Comparison of ENCODE assay signal across 1 mouse cellular context in the genomic region with DNA sequence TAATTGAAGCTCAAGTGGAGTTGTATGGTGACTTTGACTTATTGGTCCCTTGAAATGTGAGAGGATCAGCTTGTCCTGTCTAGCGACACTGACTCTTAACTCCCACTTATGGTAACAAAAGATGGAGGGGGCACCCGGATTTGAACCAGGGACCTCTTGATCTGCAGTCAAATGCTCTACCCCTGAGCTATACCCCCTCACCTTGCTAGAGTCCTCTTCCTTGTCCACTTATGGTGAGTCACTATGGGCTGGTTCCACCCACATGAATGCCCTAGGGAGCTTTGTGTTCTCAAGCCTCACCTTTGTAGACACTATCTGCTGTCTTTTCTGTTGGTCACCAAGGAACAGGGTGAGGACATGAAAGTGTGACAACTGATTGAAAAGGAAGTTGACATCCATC.
TF ChIP-seq lines count a peak whose summit lies in the region.

No protein-coding gene starts in this region.

TF ChIP-seq in CH12.LX, 34 proteins besides CTCF, POLR2A, EP300 and RAD21:
- TF ChIP-seq NRF1 (IDR thresholded peaks at IDR 0.05; ENCODE audit: low read depth, low read length) (peak; percentile 65), ETS1 (conservative IDR thresholded peaks at IDR 0.05; ENCODE audit: low read depth, low read length) (no peak), ZMIZ1 (IDR thresholded peaks at IDR 0.05; ENCODE audit: low read depth, low read length) (no peak), KAT2A (IDR thresholded peaks at IDR 0.05; ENCODE audit: insufficient replicate concordance, low read length) (peak; percentile 78; the same call in 1 of the 2 replicates), E2F4 (IDR thresholded peaks at IDR 0.05; ENCODE audit: insufficient replicate concordance, low read depth, low read length) (0 out of 2 replicates have a peak, but pooled peaks have one; percentile 42), GABPA (IDR thresholded peaks at IDR 0.05; ENCODE audit: insufficient replicate concordance, low read depth, low read length) (no peak), MAFK (IDR thresholded peaks at IDR 0.05; ENCODE audit: insufficient replicate concordance, low read length) (peak; percentile 90), ELF1 (IDR thresholded peaks at IDR 0.05; ENCODE audit: low read depth, low read length) (peak; percentile 98), USF2 (conservative IDR thresholded peaks at IDR 0.05; ENCODE audit: low read depth, low read length) (no peak), TBP (conservative IDR thresholded peaks at IDR 0.05; ENCODE audit: low read depth, low read length) (peak; percentile 100), JUND (conservative IDR thresholded peaks at IDR 0.05; ENCODE audit: low read depth, low read length) (no peak)
